Mouse (Mus musculus) CH12.LX (cell line): ENCODE data around the gene Gcnt3. TPM values are rescaled to one million over a fixed set of nuclear protein-coding genes. Genes with fewer than 3 reads are reported as not detected.

Source experiments
- DNase-seq: peaks from one replicate; pipeline ENCODE4 v3.0.0-alpha.2; 2013; ENCODE audit errors: extremely low read depth
- H3K27ac ChIP-seq: 2 replicates; pipeline ENCODE4 v1.5.1; 2012; ENCODE audit warnings: low read depth, mild to moderate bottlenecking, control low read depth, moderate library complexity; ENCODE audit not compliant: insufficient read depth
- H3K27me3 ChIP-seq: replicated peaks from 2 replicates; pipeline ENCODE3; 2012; ENCODE audit warnings: inconsistent platforms
- H3K36me3 ChIP-seq, 2 experiments: replicated peaks in 1 of 2; 2 replicates each; pipeline versions ENCODE3 to v1.6.1; 2012; ENCODE audit warnings: inconsistent platforms in 1 of 2, low read length in 1 of 2, mild to moderate bottlenecking in 1 of 2, mixed read lengths in 1 of 2, moderate library complexity in 1 of 2; ENCODE audit not compliant: control insufficient read depth in 1 of 2, insufficient read depth in 1 of 2
- H3K4me1 ChIP-seq, 2 experiments: 2 replicates each; pipeline ENCODE4 v1.6.1; 2012; ENCODE audit warnings: inconsistent platforms in 1 of 2, moderate library complexity in 1 of 2; ENCODE audit not compliant: insufficient read depth in 2 of 2, control insufficient read depth in 1 of 2
- H3K4me2 ChIP-seq: 2 replicates; pipeline ENCODE4 v1.6.1; 2012; ENCODE audit warnings: low read depth, mild to moderate bottlenecking, control low read depth; ENCODE audit not compliant: poor library complexity, insufficient read depth, severe bottlenecking
- H3K4me3 ChIP-seq, 3 experiments: fragments of 150-350 bp in 1 of 3; sonication (generic) in 1 of 3; replicated peaks in 1 of 3; 2 replicates each; pipeline versions ENCODE3 to v1.5.1; 2011 to 2012; ENCODE audit warnings: low read depth in 2 of 3, low read length in 2 of 3, mild to moderate bottlenecking in 2 of 3, moderate library complexity in 2 of 3, control low read depth in 1 of 3, improper control_type of control experiment in 1 of 3, inconsistent platforms in 1 of 3, mixed read lengths in 1 of 3; ENCODE audit not compliant: poor library complexity in 1 of 3
- H3K79me2 ChIP-seq: replicated peaks from 2 replicates; pipeline ENCODE4 v1.6.1; 2012; ENCODE audit warnings: mild to moderate bottlenecking, moderate library complexity; ENCODE audit not compliant: control insufficient read depth, poor library complexity, insufficient read depth, severe bottlenecking; ENCODE audit errors: extremely low read depth
- H3K9ac ChIP-seq: 2 replicates; pipeline ENCODE4 v1.6.1; 2012; ENCODE audit warnings: low read depth, mild to moderate bottlenecking, control low read depth, moderate library complexity; ENCODE audit not compliant: insufficient read depth
- H3K9me3 ChIP-seq: replicated peaks from 2 replicates; pipeline ENCODE3; 2012; ENCODE audit warnings: low read length, inconsistent platforms, mixed read lengths
- BHLHE40 ChIP-seq: IDR thresholded peaks from 2 replicates; pipeline ENCODE4 v1.6.1; 2011; ENCODE audit warnings: mild to moderate bottlenecking, low read depth, low read length, improper control_type of control experiment
- CHD2 ChIP-seq: IDR thresholded peaks from 2 replicates; pipeline ENCODE4 v1.6.1; 2011; ENCODE audit warnings: low read length, improper control_type of control experiment
- CTCF ChIP-seq, 2 experiments: IDR thresholded peaks in 1 of 2; conservative IDR thresholded peaks in 1 of 2; 2 replicates each; pipeline ENCODE4 v1.5.1; 2011 to 2012; ENCODE audit warnings: low read depth in 2 of 2, low read length in 2 of 2, improper control_type of control experiment in 1 of 2, inconsistent platforms in 1 of 2, mild to moderate bottlenecking in 1 of 2, moderate library complexity in 1 of 2
- E2F4 ChIP-seq: IDR thresholded peaks from 2 replicates; pipeline ENCODE4 v1.6.1; 2011; ENCODE audit warnings: low read depth, low read length, improper control_type of control experiment; ENCODE audit not compliant: insufficient replicate concordance
- EP300 ChIP-seq: IDR thresholded peaks from 2 replicates; pipeline ENCODE4 v1.6.1; 2011; ENCODE audit warnings: low read length, improper control_type of control experiment
- GABPA ChIP-seq: IDR thresholded peaks from 2 replicates; pipeline ENCODE4 v1.6.1; 2012; ENCODE audit warnings: low read depth, low read length, improper control_type of control experiment, inconsistent platforms; ENCODE audit not compliant: insufficient replicate concordance
- IRF4 ChIP-seq: IDR thresholded peaks from 2 replicates; pipeline ENCODE4 v1.6.1; 2014; ENCODE audit warnings: low read depth, mild to moderate bottlenecking, inconsistent platforms, low read length, improper control_type of control experiment
- JUN ChIP-seq: IDR thresholded peaks from 2 replicates; pipeline ENCODE4 v1.6.1; 2011; ENCODE audit warnings: low read depth, mild to moderate bottlenecking, low read length, improper control_type of control experiment, moderate library complexity; ENCODE audit not compliant: insufficient read depth
- KAT2A ChIP-seq: IDR thresholded peaks from 2 replicates; pipeline ENCODE4 v1.6.1; 2012; ENCODE audit warnings: low read length, improper control_type of control experiment, inconsistent platforms; ENCODE audit not compliant: insufficient replicate concordance
- MAX ChIP-seq: IDR thresholded peaks from 2 replicates; pipeline ENCODE4 v1.6.1; 2011; ENCODE audit warnings: low read length, improper control_type of control experiment
- MEF2A ChIP-seq: IDR thresholded peaks from 2 replicates; pipeline ENCODE4 v1.6.1; 2014; ENCODE audit warnings: low read depth, mild to moderate bottlenecking, inconsistent platforms, low read length, improper control_type of control experiment, borderline replicate concordance
- NELFE ChIP-seq: IDR thresholded peaks from 2 replicates; pipeline ENCODE4 v1.6.1; 2011; ENCODE audit warnings: low read depth, low read length, improper control_type of control experiment
- NRF1 ChIP-seq: IDR thresholded peaks from 2 replicates; pipeline ENCODE4 v1.6.1; 2014; ENCODE audit warnings: low read depth, mild to moderate bottlenecking, inconsistent platforms, low read length, improper control_type of control experiment, moderate library complexity
- PAX5 ChIP-seq: IDR thresholded peaks from 2 replicates; pipeline ENCODE4 v1.6.1; 2012; ENCODE audit warnings: low read length, inconsistent platforms, mixed read lengths
- RCOR1 ChIP-seq: conservative IDR thresholded peaks from 2 replicates; pipeline ENCODE4 v1.6.1; 2012; ENCODE audit warnings: low read depth, mild to moderate bottlenecking, inconsistent platforms, low read length, improper control_type of control experiment
- SMC3 ChIP-seq: IDR thresholded peaks from 2 replicates; pipeline ENCODE4 v1.6.1; 2011; ENCODE audit warnings: low read depth, low read length, improper control_type of control experiment
- TCF12 ChIP-seq: IDR thresholded peaks from 2 replicates; pipeline ENCODE4 v1.6.1; 2014; ENCODE audit warnings: low read depth, mild to moderate bottlenecking, inconsistent platforms, low read length, improper control_type of control experiment
- UBTF ChIP-seq: IDR thresholded peaks from 2 replicates; pipeline ENCODE4 v1.6.1; 2012; ENCODE audit warnings: low read depth, mild to moderate bottlenecking, inconsistent platforms, low read length, improper control_type of control experiment, moderate library complexity
- USF1 ChIP-seq: IDR thresholded peaks from 2 replicates; pipeline ENCODE4 v1.6.1; 2014; ENCODE audit warnings: low read depth, mild to moderate bottlenecking, inconsistent platforms, low read length, improper control_type of control experiment
- USF2 ChIP-seq: conservative IDR thresholded peaks from 2 replicates; pipeline ENCODE4 v1.6.1; 2011; ENCODE audit warnings: low read depth, low read length, improper control_type of control experiment
- ZC3H11A ChIP-seq: IDR thresholded peaks from 2 replicates; pipeline ENCODE4 v1.6.1; 2012; ENCODE audit warnings: low read depth, mild to moderate bottlenecking, inconsistent platforms, low read length, improper control_type of control experiment
- ZNF384 ChIP-seq: IDR thresholded peaks from 2 replicates; pipeline ENCODE4 v1.6.1; 2012; ENCODE audit warnings: low read depth, low read length, improper control_type of control experiment, inconsistent platforms
- dilution Hi-C: fragments of 300-500 bp; cut with MboI; formaldehyde crosslinking; loops from 2 replicates; pipeline ENCODE4 v1.14.3; 2020; ENCODE audit warnings: low sequenced_read_pairs; ENCODE audit not compliant: extremely low pct_unique_long_range_greater_than_20kb, extremely low pct_ligation_motif_present
- in situ Hi-C: fragments of 300-500 bp; cut with MboI; formaldehyde crosslinking; loops from 3 replicates; pipeline ENCODE4 v1.14.3; 2019; ENCODE audit warnings: low sequenced_read_pairs, low pct_ligation_motif_present, low pct_unique_long_range_greater_than_20kb, mixed read lengths
- polyA plus RNA-seq: library from polyadenylated mRNA; unstranded; fragments of >175 nt; gene quantifications from 2 replicates; pipeline ENCODE4 v1.2.1, GENCODE M21; 2012; ENCODE audit warnings: low read depth; ENCODE audit not compliant: insufficient read length
- total RNA-seq, 2 experiments: library from RNA; depleted of rRNA; stranded (reverse); fragments of 300-350 nt in 1 of 2; fragments of >200 nt in 1 of 2; gene quantifications; 2 replicates each; pipeline ENCODE4 v1.2.3; 2012 to 2014

Gcnt3 gene
- total and polyA plus RNA-seq, 3 experiments = 0.04 TPM; not detected in 1

DNA sequence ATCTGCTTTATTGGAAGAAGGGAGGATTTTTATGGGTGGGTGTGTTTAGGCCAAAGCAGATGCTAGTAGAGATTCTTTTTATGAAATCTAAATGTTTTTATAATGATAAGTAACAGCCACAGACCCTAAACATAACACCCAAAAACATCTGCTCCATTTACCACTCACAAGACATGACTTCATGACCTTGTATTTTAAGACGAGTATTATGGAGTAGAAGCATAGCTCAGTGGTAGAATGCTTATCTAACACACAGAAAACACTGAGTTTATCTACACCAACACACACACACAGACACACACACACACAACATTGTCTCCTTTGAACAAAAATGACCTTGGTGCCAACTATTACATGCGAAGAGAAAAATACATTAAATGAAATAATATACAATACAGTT is 7.0 kb upstream of the Gcnt3 start:
- TF ChIP-seq SMC3 (no peak), USF1 (no peak), USF2 (no peak), EP300 (no peak), IRF4 (no peak), CHD2 (no peak), TCF12 (no peak), NELFE (no peak), GABPA (no peak), MEF2A (no peak), MAX (no peak), JUN (no peak), BHLHE40 (no peak), E2F4 (no peak), PAX5 (no peak), KAT2A (no peak)
- TF ChIP-seq, all 38 proteins: peak for 0
- no peak overlapping the region for H3K27ac ChIP-seq
- peaks cover 0 to 8% of the 10 kb centered on the region in 2 experiments; a peak in 2 of 4 replicates for H3K4me1 ChIP-seq
- H3K4me3 ChIP-seq = no peak overlapping the region
- no peaks in the 10 kb centered on the region for H3K36me3 ChIP-seq
- no peaks in the 10 kb centered on the region for H3K27me3 ChIP-seq
- H3K9me3 ChIP-seq = no peaks in the 10 kb centered on the region
- no peak overlapping the region for H3K9ac ChIP-seq
- dilution Hi-C loops = no loop called here
- no peak for DNase-seq
- in situ Hi-C loops = no loop called here
- no peaks in the 10 kb centered on the region for H3K79me2 ChIP-seq
- no peak overlapping the region for H3K4me2 ChIP-seq

DNA sequence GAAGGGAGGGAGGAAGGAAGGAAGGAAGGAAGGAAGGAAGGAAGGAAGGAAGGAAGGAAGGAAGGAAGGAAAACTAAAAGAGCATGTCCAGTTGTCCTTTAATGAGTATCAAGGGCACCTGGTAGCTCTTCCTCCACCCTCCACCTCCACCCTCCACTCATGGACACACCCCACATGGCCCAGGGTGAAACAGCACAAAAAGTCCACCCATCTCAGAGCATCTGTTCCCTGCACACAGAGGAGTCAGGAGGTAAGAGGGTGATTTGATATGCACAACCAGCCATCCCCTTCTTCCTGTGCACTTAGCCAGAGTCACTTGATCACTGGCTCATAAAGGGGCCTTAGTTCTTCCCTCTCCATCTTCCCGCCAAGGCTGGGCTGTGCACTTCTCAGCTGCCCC is 5.0 kb upstream of the Gcnt3 start:
- TF ChIP-seq RCOR1 (no peak), CTCF (conservative IDR thresholded peaks at IDR 0.05 in 1 of 2, IDR thresholded peaks at IDR 0.05 in 1 of 2; ENCODE audit: low read depth in 2 of 2, low read length in 2 of 2) (no peak), NRF1 (no peak), ZNF384 (no peak), ZC3H11A (no peak), USF2 (no peak), UBTF (no peak)
- Histone ChIP-seq H3K9ac (no peak overlapping the region), H3K4me2 (no peak overlapping the region), H3K27me3 (no peaks in the 10 kb centered on the region), H3K79me2 (no peaks in the 10 kb centered on the region), H3K4me3 (no peak overlapping the region), H3K4me1 (no peaks in the 10 kb centered on the region), H3K9me3 (peaks cover 2% of the 10 kb centered on the region), H3K36me3 (no peaks in the 10 kb centered on the region), H3K27ac (no peak overlapping the region)
- in situ Hi-C loops = no loop called here
- dilution Hi-C loops = no loop called here
- no peak for DNase-seq
